Mouse (Mus musculus) megakaryocyte-erythroid progenitor cell, adult 5-6 weeks (primary cell): ENCODE measurements around the gene Samd11. TPM values are rescaled to one million over a fixed set of nuclear protein-coding genes. Genes with fewer than 3 reads are reported as not detected.

Source experiments
- ATAC-seq: replicated peaks from 2 replicates; pipeline ENCODE4 v1.8.0; 2016; ENCODE audit warnings: mild to moderate bottlenecking, inconsistent platforms; ENCODE audit not compliant: severe bottlenecking, poor library complexity, low FRiP score, low TSS enrichment
- total RNA-seq, 2 experiments: library from RNA; stranded (forward) in 1 of 2; stranded (reverse) in 1 of 2; fragments of 200-1000, 215-1000 nt in 1 of 2; fragments of >200 nt in 1 of 2; fragmentation: Nextera tagmentation in 1 of 2; gene quantifications; 2 replicates each; pipeline ENCODE4 v1.2.3; 2014 to 2017

The Samd11 gene
- total RNA-seq (2014; fragmentation: Nextera tagmentation) (0.47 and 0.72 TPM in 2 replicates), total RNA-seq (2017) (0.23 and 0.70 TPM in 2 replicates)

DNA sequence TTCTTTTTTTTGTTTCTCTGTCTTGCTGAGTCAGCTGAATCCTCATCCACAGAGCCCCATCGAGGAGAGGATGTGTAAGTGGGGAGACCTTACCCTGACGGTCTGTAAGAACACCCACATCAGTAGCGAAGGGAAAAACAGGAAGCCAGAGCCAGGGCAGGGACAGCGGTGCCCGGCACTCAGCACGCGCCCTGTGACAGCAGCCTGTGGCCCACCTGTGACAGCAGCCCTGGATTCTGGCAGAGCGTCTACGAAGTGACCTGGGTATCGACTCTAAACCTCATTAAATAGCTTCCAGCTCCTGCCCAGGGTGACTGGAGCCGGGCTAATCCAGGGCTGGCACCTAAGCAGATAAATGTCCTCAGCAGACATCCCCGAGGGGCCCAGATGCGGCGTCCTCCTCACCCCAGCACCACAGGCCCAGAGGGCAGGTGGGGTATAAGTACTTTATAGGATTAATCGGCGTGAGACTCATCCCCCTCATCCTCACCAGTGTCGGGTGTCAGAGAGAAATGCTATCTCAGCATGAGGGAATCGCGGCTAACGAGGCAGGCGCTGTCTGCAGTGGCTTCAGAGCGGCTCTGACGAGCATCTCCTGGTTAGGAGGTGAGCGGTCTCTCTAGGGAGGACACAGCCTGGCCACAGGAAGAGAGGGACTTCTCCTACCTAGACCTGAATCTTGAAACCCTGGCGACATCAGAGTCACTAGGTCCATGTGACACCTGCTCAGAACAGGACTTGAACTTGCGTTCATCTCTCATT is at the start of gene Samd11:
Gene Samd11 (minus strand): TSS at position 580 of the 762 bp plus-strand sequence.
- ATAC-seq, result peak; percentile 14

DNA sequence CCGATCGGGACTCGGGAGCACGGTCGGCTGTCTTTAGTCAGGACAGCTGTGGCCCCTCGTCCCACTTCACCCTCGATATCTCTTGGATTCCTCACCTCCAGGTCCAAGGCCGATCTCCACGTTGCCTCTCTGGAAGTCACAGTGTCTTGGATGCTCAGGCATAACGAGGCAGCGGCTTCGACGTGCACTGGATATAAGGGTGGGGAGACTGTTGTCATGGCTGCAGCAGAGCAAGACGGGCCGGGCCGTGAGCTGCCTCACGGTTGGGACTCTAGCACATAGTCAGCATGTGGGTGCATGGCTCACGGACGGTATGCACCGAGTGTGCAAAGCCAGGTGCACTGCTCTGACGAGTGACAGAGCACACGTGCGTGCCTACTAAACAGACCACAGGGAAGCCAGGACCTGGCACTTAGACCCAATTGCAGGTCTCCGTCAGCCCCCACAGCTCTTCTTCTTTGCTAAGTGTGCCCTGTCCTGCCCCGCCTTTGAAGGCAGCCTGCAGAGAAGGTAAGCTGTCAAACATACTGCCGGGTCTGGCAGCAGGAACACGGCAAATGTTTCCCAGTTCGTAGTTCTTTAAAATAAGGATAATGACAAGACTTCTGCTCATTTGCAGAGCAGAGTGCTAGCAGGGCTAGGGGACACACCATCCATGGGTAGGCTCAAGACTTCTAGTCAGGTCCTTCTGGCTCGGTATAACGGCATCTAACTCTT is 938 bp downstream of the Samd11 start:
- peak; percentile 28 for ATAC-seq

DNA sequence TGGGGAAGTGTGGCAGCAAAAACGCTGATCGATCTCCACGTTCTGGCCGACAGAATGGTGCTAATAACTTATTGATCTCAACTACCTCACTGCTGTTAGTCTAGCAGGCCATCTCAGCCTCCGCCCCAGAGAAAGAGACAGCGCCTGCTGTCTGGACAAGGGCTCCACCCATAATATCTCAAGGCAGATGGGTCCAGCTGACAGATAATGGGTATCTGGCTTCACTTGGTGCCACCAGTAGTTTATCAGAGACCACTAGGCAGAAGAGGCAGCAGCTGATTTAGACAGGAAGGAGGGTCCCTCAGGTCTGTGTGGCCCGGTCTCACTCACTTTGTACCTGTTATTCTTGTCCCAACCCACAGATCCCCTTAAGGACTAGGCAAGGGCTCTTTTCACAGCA is 2.4 kb downstream of the Samd11 start:
- peak; percentile 69 for ATAC-seq

DNA sequence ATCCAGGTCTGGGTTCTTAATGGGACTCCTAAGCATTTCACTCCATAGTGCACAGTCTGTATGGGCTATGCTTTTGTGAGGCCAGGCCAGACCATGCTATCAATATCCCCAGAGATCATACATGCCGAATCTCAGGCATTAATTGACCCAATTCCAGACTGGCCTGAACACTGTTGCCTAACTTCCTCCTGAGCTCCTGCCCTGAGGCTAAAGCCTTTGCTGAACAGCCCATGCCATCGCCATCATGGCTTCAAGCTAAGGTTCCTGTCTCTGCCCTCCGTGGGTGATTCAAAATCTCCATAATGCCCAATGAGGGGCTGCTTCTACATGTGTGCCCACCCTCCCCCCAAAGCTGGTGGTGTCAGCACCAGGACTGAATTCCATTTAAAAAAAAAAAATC is 2.8 kb downstream of the Samd11 start:
- 0 out of 2 replicates have a peak, but pooled peaks have one; percentile 4 for ATAC-seq

DNA sequence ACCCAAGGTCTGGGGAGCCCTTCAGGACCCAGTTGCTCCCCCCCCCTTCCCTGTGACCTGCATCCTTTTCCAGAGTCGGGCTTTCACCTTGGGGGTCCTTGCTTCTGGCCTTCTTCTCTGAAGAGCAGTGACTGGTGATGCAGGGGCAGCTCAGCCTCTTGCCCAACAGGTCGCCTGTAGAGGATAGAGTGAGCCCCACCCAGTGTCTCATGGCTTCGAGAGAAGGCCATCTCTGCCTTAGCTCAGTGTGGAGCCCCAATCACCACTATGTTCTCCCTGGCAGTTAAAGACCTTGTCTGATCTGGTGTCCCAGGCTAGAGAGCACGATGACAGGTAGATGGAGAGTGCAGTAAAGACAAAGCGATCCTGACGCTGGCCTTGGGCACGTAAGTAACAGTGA is 3.3 kb downstream of the Samd11 start:
- ATAC-seq, result peak; percentile 19; the same call in 1 of the 2 replicates

DNA sequence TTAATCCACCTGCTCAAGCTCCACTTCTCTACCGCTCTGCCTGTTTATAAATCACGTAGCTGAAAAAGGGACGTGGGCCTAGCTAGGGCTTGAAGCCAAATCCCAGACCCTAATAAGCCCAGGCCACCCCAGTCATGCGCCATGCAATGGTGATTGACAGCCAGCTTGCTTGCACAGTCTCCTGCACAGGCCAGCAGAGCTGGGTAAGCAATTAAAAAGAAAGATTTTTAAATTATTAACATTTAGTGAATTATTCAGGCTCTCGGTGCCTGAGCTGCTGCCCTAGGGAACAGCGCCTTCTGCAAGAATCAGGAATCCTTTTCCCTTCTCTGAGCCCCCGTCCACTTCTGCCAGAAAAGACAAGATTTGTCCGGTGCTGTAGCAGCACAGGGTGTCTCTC is 4.4 kb downstream of the Samd11 start:
- no peak for ATAC-seq

DNA sequence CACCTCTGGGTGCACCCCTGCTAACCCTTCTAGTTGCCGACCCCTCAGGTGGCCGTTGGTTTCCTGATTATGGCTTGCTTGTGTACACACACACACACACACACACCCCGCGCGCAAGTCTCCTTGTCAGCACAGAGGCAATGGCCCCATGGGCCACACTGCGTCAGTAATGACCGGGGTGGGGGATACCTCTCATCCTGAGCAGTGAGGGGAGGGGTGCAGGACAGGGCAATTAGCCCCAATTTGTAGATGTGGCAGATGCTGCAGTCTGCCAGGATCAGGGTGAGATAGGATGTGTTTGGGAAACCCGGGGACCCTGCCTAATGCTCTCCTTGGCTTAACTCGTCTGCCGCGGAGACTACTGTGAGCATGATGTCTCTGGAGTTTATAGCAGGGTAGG is 5.9 kb downstream of the Samd11 start:
- ATAC-seq, result no peak

DNA sequence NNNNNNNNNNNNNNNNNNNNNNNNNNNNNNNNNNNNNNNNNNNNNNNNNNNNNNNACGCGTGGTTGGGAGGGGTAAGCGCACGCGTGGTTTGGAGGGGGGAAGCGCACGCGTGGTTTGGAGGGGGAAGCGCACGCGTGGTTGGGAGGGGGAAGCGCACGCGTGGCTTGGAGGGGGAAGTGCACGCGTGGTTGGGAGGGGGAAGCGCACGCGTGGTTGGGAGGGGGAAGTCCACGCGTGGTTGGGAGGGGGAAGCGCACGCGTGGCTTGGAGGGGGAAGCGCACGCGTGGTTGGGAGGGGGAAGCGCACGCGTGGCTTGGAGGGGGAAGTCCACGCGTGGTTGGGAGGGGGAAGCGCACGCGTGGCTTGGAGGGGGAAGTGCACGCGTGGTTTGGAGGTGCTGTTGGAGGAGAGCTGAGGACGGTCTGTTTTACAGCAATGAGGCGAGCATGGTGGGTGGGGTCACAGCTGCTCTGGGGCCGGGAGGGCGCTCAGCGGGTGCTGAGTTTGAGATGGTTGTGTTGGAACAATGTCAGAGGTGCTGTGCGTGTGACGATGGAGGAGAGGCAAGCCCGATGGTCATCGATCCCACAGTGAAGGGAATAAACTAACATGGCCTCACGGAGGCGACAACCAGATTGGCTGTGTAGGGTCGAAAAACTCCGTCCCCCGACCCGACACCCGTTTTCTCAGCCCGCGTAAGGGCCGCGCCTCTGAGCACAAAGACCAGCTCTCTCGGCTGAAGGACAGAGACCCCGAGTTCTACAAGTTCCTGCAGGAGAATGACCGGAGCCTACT is 18.6 kb downstream of the Samd11 start:
- ATAC-seq, result 0 out of 2 replicates have a peak, but pooled peaks have one; percentile 20

DNA sequence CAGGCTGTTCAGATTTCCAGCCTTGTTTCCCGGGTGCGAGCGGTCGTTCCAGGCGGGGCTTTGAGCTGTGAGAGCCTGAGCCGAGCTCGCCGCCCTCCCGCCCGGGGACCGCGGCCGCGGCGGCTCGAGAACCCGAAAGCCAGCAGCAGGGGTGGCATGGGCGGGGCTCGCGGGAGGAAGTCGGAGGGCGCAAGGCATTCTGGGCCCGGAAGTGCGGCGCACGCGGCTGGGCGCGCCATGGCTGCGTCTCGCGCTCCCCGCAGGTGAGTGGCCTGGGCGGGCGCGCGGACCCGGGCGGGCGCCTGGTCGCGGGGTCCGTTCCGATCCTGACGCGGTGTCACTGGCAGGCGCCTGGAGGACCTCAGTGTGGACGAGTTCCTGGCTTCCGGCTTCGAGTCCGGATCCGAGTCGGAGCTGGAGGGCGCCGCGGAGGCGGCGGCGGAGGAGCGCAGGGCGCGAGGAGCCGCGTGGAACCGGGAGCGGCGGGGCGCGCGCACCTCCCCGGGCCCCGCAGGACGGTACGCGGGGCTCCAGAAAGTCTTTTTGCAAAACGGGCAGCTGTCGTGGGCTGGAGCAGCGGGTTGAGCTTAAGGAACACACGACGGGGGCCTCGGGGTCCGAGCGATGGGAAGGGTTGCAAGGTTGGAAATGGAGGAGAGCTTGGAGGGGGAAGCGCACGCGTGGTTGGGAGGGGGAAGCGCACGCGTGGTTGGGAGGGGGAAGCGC is 19.5 kb downstream of the Samd11 start, which contains the start of gene Noc2l:
Gene Noc2l (plus strand): TSS at position 203 of the 726 bp plus-strand sequence.
- peak; percentile 66 for ATAC-seq

DNA sequence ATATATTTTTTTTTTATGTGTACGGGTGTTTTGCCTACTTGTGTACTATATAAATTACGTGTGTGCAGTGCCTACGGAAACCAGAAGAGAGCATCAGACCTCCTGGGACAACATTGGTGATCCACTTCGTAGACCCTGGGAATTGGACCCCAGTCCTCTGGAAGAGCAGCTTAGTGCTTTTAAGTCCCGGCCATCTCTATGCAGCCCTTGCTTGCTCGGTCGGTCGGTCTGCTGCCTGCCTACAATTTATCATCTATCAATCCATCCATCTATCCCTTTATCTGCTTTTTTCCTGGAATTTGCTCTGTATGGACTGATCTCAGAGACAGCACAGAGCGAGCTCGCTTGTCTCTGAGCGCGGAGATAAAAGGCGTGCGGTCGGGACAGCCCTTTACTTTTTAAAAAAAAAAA is 20.1 kb downstream of the Samd11 start:
- ATAC-seq, result peak; percentile 19

DNA sequence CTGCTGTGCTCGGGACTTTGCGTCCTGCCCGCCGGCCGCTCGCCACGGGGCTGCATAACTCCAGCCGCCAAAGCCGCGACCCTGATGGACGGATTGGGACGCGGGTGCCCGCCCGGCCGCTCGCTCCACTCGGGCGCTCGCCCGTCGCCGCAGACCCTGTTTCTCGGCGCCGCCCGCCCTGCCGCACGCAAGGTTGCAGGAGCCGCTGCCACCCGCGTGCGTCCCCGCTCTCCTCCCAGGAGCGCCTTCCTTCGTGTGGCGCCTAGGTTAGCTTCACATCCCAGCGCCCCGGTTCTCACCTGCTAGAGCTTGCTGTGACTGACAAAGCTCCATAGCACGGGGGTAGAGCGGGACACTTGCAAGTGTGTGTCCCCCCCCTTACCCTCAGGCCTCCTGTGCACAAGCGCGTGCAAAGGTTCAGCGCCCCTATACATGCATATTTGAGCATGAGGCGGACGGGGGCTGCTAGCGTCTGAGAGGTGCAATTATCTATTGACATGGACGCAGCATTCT is 20.7 kb downstream of the Samd11 start, which contains the start of gene Plekhn1:
Gene Plekhn1 (minus strand): TSS at position 157 of the 513 bp plus-strand sequence.
- peak; percentile 35 for ATAC-seq

DNA sequence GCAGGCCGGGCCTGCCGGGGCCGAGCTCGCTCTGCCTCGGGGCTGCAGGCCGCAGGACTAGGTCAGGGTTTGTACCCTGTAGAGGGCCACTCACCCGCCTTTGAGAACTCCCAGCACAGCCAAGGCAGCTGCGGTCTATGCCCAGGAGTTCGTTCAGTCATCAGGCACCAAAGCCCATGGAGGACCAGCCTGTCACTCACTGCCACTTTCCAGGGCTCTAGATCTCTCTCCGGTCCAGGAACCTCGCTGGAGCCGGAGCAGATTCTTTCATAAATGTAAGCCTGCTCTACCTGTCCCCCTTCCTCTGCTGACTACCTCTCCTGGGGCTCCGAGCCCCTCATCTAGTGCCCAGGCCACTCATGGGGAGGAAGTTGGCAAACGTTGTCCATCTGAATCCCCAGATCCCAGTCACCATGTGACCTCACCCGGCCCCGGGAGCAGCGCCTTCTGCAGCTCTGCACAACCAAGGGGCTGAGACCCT is 21.4 kb downstream of the Samd11 start:
- ATAC-seq, result 0 out of 2 replicates have a peak, but pooled peaks have one; percentile 4

DNA sequence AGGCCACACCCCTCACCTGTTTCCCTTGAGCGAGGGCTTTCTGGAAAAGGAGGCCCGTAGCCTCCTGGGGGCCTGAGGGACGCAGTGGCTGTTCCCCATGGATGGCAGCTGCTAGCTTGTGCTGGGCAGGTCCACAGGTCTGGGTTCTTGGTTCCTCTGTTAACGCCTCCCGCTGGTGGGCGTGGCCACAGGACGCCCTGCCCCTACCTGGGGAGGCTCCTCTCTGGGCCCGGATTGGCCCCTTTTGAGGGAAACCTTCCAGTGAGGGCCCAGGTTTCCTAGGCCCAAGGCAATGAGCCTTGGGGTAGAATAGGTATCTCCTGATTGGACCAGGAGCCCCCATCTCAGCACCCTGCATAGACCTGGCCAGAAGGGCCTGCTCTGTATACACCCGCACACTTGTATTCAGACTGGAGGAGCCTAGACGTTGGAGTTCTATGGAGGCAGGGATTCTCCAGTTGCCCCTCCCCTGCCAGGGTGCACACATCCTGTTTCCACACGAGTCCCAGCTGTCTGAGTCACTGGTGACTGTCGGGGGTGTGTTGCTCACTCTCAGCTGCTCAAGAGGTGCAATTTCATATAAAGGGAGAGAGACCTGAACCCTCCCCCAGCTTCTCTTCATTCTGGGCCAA is 26.9 kb downstream of the Samd11 start:
- no peak for ATAC-seq

DNA sequence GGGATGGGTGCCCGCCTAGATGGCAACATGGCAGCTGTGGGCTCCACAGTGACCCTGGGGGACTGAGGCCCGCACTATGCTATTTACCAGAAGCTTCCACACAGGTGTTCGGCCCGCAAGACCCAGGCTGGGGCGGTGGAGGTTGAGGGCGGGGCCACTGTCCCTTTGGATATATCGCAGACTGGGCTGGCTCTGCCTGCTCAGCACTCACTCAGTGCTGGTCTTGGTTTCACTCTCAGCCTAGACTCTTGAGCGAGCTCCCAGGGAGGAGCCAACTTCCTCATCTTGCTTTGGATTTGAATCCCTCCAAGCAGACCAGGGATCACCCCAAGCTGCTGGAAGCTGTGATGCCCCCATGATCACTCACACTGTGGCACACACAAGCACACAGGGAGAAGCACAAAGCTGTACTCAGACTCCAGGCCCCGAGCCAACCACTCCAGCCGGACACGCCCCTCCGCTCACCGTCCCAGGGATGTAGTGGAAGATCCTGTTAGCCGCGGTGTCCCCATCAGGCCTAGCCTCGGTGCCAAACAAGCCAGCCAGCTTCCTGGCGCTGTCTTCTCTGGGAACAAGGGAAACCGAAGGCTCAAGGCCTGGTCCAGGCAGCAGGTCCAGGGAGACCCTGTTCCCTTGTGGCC is 27.6 kb downstream of the Samd11 start:
- ATAC-seq, result peak; percentile 35; the same call in 1 of the 2 replicates

DNA sequence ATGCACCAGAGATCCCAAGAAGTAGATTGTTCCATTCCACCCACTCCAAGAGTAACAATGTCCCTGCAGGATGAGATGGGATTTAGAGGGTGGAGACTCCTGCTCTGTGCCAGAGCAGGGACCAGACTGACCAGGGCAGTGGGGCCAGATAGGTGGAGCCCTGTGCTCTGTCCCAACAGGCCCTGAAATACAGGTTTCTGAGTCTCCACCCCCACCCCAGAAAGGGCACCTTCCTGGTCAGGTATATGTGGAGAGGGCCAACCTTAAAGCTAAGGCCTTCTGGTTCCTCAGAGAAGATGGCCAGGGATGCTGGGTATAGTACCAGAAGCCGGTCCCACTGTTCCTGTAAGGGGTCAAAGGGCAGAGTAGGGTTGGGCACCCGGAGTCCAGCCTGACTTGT is 31.2 kb downstream of the Samd11 start:
- ATAC-seq, result no peak

DNA sequence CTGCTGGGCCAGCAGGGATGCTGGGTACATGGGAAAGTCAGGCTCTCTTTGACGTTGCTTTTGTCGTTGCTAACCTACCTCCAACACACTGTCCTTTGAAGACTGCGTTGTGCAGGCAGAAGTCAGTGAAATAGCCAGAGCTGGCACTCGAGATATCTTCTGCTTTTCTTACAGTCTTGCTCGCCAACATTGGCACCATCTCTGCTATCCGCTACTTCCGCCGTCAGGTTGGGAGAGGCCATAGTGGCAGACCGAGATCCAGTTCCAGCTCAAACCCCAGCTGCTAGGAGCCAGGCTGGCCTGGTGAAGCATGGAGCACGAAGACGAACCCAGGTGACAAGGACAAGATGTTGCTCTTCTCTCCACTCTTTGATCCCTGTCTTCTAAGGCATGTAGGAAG is 35.5 kb downstream of the Samd11 start:
- no peak for ATAC-seq

DNA sequence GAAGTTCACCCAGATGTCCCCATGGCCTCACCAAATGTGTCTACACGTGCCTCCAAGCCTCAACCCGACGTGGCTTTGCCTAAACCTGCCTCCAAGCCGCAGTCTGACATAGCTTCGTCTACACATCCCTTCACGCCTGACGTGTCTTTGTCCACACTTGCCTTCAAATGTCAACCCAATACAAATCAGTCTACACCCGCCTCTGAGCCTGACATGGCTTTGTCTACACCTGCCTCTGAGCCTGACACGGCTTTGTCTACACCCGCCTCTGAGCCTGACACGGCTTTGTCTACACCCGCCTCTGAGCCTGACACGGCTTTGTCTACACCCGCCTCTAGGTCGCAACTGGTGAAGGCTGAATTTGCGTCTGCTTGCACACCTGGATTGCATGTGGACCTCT is 37.6 kb downstream of the Samd11 start:
- no peak for ATAC-seq
